Mouse (Mus musculus) spleen, adult 2 months (tissue): ENCODE data around the gene Cacna1a.

Experiments used
- CTCF ChIP-seq: fragments of 200-500 bp; IDR thresholded peaks from 2 replicates; pipeline ENCODE4 v1.5.1; 2011; ENCODE audit warnings: mild to moderate bottlenecking, inconsistent platforms; ENCODE audit not compliant: insufficient read depth, insufficient read length, insufficient replicate concordance; ENCODE audit errors: extremely low read depth
- POLR2A ChIP-seq: fragments of 200-500 bp; IDR thresholded peaks from 2 replicates; pipeline ENCODE4 v1.6.1; 2011; ENCODE audit warnings: low read depth, low read length, inconsistent platforms

DNA sequence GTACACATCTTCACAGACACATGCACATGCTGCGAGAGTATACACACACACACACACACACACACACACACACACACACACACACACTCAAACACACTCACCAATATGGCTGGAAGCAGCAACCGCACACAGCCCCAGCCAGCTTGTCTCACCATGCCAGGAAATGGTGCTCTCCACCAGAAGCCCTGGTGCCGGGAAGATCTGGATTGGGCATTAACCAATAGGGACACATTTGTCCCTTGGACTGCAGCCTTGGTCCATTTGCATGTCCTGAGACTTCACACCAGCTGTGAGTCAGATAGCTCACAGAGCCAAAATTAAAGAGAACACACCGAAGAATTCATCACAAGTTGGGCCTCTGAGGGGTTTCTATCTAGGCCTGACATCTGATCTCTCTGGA is 189.2 kb downstream of the Cacna1a start:
- TF ChIP-seq CTCF = no peak
- no peak for TF ChIP-seq POLR2A
